Mouse (Mus musculus) large intestine, adult 2 months (tissue): ENCODE measurements around the gene Lypd6b. TPM values are rescaled to one million over a fixed set of nuclear protein-coding genes. Genes with fewer than 3 reads are reported as not detected.

Source experiments
- DNase-seq: peaks from one replicate; pipeline ENCODE4 v3.0.0-alpha.2; 2012; ENCODE audit warnings: low read depth, low spot score
- WGBS: fragments of 180-500 bp; shearing (Covaris S2); methylation state at CpG from one replicate; pipeline ENCODE4 v1.1.7; 2018; 5-methylcytosine and 5-hydroxymethylcytosine counted together
- polyA plus RNA-seq: library from polyadenylated mRNA; depleted of rRNA; stranded (reverse); fragments of >200 nt; gene quantifications from 2 replicates; pipeline ENCODE4 v1.2.3, GENCODE M21; 2012

The Lypd6b gene
- polyA plus RNA-seq, 1 experiment: 0.33 TPM

DNA sequence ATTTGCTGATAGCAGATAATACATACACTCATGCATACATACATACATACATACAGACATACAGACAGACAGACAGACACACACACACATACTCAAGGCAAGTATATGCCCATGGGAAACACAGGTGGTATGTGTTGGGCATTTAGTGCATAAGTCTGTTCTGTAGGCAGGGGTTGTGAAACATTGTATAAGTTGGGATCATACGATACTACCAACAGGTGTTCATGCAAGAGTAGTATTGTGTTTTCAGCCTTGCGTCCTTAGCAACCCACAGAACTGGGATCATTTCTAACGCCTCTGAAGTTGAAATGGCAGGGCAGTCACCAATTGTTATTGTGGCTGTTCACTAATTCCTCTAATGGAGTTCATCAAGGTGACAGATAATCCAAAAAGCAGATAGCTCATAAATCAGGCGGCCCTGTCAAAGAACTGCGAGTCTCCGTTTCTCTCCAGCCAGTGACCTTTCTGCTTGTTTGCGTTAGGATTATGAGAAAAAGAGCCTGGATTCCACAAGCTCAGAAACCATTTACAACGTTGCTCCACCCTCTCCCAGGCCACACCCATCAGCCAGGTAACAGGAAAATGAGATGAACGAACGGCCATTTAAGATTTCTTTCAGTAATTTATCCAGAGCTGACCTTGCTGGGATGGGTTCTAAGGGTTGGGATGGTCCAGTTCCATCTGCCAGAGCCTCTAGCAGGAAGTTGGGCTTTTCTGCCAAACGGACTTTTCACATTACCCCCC lies 72.9 kb downstream of the Lypd6b start:
- DNase-seq: no peak
- 19% methylated on average over 11 of the region's 11 CpGs for WGBS

DNA sequence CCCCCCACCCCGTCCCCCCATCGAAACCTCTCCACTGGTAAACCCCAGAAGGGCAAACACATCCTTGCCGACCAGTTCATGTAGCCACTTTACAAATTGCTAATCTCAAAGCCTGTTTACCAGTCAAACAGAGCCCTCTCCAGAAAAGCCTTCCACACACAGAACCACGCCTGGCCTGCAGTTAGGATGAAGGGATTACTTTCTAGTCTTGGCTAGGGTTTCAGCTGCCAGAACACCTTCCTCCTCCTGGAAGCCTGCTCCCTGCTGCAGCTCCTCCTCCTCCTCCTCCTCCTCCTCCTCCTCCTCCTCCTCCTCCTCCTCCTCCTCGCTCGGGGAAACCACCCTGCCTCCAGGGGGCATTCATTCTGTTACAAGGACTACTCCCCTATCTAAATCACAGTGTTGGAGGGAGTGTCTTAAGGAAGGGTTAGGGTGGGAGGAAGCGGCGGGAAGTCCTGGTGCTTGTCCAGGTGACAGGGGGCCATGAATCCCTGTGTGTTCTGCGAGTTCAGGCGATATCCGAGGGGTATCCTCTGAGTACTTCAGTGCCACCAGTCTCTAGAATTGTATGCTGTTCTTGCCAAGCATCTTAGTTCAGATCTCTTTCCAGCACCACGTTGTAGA lies 73.6 kb downstream of the Lypd6b start:
- no peak for DNase-seq
- 25% methylated on average over 10 of the region's 12 CpGs for WGBS

DNA sequence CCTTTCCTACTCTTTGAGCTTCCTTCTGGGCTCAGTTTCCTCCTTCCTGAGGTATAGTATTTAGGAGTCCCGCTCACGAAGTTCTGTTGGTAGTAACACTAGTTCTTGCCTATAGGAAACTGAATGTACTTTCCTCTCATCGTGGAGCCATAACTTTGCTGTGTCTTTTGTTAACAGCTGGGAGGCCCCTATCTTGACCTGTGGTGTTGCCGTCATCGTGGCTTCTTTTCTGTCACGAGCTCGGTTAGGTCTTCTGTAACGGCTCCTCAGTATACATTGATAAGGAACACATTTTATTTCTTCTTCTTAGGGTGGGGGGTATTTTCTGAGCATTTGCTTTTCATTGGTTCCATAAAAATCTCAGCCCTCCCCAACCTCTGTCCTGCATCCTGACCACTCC lies 74.2 kb downstream of the Lypd6b start:
- WGBS: 55% methylated on average over 8 of the region's 8 CpGs
- DNase-seq: no peak

DNA sequence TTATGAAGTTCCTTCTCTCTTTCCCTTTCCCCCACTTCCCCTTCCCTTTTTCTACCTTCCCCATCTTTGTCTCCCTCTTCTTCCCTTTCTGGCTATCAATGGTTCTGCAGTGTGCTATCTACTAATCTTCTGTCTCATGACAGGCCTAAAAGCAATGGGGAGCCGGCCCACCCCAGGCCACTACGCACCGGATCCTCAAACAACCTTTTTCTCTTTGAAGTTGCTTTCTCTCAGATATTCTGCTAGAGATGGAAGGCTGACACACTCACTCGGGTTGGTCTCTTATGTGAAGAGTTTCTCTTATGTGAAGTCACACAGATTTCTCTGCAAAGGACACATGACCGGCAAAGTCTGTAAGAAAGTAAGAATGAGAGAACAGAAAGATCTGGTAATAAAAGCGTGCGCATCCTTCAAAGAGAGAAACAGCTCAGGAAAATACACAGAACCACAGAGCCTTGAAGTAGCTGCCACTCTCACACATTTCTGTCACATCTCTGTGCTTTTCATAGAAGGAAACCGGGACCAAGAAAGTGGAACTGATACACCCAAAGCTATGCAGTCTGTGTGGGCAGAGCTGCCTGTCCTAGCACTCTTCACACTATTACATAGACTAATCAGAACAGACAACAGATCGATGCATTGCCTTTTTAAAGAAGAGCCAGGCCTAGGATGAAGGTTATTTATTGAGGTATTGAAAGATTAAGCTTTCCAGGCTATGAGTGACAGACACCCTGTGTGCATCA lies 80.8 kb downstream of the Lypd6b start:
- WGBS: 89% methylated on average over 9 of the region's 9 CpGs
- no peak for DNase-seq

DNA sequence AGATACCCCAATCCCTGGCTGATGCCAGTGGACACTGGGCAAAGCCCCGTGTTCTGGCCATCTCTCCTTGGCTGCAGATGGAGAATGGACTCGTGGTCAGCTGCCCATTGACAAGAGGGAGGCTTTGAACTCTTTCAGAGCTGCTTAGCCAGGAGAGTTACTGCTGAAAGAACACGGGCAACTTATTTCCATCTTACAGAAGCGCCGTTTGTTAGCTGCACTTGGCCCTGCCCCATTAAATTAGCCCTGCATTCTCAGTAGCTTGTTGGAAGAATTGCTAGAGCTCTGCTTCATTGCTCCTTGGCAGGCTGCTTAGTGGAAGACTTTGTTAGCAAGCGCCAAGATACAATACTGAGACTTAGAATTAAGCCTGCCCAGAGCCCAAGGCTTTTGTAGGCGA lies 81.6 kb downstream of the Lypd6b start:
- 71% methylated on average over 7 of the region's 7 CpGs for WGBS
- no peak for DNase-seq

DNA sequence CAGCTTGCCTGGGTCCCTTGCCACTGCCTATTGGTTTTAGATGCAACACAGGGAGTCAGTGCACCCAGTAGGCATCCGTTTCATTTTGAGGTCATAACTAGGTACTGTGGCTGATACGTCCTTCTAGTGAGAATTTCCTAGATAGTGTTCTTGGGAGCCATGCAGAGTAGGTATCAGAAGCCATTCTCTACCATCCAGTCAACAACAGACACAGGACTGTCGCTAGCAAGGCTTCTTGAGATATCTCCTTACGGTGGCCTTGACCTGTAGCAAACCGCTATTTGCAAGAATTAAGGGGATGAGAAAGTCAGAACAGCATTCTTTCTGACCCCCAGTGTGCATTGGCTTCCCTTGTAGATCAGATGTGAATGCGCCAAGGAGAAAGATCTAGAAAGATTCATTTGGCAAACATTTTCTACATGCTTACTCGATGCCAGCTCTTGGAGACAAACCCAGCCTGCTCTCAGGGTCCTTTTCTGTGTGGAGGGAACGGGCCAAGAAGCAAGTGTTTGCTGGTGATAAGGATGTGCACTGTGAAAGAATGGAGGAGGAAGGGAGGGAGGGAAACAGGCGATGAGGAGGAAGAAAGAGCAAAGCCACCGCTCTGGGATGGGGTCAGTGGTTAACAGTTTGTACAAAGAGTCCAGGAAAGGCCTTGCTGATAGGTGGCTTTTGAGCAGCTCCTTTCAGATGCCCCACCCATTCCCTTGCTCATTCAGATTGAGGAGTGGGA lies 82.5 kb downstream of the Lypd6b start:
- DNase-seq: no peak
- WGBS: 87% methylated on average over 10 of the region's 10 CpGs

DNA sequence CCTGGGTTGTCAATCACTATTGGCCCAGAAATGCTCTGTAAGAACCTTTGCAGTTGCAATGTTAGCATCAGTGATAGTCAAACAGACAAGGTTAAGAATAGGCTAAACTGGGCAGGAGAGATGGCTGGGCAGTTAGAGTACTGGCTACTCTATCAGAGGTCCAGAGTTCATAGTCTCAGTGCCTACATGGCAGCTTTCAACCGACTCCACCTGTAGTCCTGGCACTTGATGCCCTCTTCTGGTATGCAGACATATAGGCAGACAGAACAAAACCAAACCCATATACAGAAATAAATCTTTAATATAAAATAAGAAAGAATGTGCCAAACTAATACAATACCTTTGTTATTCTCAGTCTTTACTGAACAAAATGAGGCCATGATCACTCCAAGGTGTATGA lies 83.5 kb downstream of the Lypd6b start:
- 44% methylated on average over 1 of the region's 1 CpGs for WGBS
- no peak for DNase-seq

DNA sequence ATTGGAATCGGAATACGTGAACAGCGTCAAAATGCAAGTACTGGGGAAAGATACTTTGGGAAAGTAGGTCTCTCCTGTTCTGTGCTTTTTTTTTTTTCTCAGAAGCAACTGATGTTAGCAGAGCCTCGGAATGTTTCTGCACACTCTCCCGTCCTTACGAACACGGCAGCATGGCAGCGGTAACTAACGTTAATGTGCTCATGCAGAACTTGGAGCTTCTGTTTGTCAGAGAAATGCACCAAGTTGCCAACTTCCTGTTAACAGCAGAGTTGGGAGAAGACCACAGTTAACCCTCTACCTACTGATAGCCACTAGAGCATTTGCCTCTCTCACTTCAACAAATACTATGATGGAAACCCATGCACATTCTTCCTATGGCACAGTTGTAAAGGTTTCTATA lies 93.0 kb downstream of the Lypd6b start:
- 62% methylated on average over 9 of the region's 9 CpGs for WGBS
- no peak for DNase-seq

DNA sequence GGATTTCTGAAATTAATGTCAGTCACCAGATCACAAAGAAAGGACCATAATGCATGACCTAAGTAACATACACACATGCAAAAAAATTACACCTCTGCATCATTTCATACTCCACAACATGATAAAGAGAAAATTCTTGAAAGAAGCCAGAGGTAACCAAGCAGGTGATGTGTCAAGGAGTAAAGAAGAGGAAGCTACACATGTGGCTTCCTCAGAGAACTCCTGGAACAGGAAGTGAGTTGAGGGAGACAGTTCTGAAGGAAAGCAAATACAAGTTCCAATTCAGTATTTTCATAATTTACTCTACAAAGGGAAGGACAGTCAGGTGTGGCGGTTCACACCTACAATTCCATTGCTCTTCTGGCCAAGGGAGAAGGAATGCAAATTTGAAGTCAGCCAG lies 93.5 kb downstream of the Lypd6b start:
- 61% methylated on average over 1 of the region's 1 CpGs for WGBS
- DNase-seq: no peak

DNA sequence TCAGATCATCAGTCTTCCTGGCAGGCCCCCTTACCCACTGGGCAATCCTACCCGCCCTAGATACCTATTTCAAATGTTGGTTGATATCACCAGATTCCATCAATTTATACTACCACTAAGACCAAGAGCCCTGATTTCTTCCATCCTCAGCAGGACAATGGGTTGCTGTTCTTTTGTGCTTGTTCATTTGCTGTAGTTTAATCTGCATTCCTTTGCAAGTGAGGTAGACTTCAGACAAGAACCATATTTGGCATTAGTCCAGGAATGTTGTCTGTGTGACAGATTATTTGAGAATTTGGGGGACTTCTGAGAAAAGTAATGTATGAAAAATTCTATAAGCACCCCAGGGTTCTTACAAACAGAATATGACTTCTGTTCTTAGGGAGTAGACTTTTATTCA lies 95.0 kb downstream of the Lypd6b start:
- DNase-seq: no peak
- WGBS: 89% methylated on average over 1 of the region's 1 CpGs

DNA sequence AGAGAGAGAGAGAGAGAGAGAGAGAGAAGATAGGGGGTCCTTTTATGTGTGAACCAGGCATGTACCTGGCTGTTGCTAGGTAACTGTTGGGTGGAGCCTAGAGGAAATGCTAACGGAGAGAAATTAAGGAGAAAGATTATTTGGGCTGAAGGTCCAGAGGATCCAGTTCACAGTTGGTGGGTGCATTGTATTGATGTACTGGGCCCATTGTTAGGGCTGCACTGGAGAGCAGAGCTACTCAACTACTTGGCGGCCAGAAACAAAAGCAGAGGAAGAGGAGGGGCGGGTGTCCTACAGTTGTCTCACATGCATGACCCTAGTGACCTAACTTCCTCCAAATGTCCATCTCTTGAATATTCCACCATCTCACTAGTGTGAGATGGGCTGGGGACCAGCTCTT lies 96.5 kb downstream of the Lypd6b start:
- 65% methylated on average over 3 of the region's 3 CpGs for WGBS
- DNase-seq: no peak

DNA sequence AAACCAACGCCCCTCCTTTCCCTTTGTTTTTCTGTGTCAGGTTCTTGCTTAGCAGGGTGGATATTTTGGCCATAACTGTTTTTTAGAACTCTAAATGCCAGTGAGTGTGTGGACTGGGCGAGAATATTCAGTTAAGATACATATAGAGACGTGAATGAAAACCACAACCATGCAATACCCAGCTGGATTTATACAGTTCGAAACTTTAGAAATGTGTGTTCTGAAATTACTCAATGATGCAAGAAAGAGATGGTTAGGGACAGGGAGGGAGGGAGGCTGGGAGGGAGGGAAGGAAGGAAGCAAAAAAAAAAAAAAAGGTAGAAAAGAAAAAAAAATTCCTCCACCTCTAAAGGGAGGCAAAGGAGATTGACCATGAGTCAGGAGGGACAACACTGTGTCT lies 98.7 kb downstream of the Lypd6b start:
- no peak for DNase-seq
- 71% methylated on average over 4 of the region's 4 CpGs for WGBS

DNA sequence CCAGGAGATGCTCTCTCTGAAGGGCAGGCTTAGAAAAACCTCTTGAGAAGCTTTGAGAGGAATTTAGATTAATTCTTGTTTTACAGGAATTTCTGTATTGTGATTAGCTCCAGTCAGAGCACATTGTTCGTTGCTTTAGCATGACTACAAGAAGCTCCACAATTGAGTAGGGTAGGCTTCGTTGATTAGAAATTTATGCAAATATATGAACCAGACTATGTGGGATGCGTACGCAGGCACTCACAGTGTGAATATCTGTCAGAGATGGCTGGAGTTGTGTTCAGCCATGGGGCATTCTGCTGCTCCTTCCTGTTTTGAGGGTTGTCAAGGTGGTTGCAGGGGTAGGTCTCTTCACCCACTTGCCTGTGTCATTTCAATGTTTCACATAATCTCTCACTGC lies 100.9 kb downstream of the Lypd6b start:
- no peak for DNase-seq
- 84% methylated on average over 4 of the region's 4 CpGs for WGBS

DNA sequence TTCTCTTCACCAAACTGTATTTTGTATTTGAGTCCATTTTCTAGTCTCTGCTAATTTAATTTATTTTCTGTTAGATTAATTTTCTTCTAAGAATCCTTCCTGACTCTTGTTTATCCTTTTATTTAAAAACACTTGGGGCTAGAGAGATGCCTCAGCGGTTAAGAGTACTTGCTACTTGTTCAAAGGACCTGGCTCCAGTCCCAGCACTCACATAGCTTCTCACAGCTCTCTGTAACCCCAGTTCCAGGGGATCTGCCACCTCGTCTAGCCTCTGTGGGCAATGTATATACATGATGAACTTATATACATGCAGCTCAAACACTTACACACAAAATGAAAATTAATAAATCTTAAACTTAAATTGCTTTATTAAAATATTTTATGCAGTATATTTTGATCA lies 103.2 kb downstream of the Lypd6b start:
- no peak for DNase-seq
- 57% methylated on average over 2 of the region's 2 CpGs for WGBS

DNA sequence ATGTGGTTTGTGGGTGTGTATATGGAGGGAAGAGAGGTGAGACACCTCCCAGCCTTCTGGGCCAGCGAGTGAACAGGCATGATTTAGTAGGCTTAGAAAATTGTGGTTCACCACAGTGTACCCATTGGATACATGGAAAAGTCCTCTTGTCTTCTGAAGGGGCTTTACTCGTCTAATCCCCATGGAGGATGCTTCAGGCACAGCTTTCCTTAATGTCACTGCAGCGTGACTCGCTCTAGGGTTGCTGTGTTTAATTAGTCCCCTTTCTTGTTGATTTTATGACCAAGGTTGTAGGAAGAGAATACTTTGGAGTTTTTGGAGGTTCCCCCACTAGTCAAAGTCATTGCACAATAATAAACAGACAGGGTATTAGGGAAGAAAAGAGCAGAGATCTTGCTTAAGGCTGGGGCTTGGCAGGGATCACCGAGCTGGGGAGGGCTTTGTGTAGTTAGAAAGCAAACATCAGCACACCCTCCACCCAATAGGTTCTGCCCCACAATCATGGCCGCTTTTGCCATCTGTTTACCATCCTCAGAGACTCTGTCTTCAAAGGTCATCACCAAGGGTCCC lies 122.4 kb downstream of the Lypd6b start:
- WGBS: 71% methylated on average over 6 of the region's 6 CpGs

DNA sequence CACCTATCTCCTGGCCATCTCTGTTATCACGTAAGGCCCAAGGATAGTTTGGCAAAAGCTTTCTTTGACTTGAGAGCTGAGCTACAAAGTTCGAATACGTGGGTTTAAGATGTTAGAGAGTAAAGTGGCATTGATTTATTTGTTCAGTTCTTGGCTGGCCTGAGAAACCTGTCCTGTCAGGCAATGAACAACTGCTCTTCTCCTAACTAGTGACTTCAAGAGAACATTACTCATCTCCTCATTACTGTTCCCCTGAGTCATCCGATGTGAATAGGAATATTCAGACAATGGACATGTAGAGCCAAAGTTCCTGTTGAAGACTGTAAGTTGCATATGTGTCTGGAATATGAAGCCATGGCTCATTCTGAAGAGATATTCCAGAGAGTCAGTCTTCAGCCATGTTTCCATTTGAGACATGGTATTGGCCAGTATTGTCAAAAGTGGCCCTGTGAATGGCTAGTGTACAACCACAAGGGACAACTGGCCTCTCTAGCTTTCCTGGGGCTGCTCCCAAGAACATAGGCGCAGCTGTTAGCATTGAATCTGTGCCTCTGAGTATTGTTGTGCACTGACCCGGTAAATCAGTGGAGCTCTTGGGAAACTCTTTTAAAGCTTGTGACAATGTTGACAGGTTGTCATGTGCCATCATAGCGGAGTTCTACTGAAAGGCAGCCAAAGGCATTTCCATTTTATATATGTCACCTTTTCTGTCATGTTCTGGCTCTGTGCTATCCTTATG lies 124.0 kb downstream of the Lypd6b start:
- WGBS: 76% methylated on average over 7 of the region's 7 CpGs
- DNase-seq: no peak

More for the DNA sequence above, 122.4 kb downstream of the Lypd6b start:
- DNase-seq: no peak

DNA sequence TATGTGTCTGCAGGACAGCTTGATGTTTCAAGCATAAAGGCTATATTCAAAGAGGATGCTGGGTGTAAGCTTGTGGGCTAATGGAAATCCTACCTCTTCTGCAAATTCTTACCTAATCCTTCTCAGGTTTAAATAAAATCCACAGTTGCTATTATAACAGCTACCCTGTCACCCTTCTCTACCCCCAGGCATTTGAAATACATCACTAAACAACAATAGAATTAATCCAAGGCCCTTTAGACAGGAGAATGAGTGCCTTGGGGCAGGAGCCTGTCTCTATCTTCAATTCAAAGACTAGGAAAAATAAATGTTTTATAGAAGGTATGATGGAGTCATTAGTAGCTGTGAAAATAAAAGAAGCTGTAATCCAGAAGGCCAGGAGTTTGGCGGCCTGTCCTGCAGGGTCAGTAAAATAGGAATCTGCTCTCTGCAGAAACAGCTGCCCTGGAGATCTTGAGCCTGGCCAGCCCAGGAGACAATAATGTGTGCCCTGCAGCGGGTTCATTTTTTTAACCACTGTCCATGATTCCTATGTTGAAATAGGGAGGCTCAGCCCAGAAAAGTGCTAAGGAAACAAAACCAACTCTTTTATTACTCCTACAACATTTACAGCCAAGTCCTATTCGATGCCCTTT lies 124.9 kb downstream of the Lypd6b start:
- WGBS: 29% methylated on average over 3 of the region's 3 CpGs
- DNase-seq: no peak

DNA sequence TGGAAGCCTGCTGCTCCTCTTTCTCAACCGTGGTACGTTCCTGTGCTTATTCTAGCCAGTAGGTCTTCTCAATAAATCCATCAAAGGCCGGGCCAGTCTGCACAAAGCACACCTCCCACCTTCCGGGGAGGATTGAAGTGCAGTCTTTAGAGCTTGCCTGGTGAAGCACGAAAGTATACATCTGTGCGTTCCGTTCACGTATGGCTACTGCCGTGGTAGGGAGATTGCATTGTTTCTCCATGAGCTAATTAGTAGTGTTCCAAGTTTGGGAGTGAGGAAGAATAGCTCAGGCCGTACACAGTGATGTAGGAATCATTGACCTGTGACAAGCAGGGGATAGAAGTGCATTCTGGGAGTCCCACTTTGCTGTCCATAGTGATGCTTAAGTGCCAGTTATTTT lies 130.0 kb downstream of the Lypd6b start:
- DNase-seq: no peak
- WGBS: 55% methylated on average over 10 of the region's 10 CpGs

DNA sequence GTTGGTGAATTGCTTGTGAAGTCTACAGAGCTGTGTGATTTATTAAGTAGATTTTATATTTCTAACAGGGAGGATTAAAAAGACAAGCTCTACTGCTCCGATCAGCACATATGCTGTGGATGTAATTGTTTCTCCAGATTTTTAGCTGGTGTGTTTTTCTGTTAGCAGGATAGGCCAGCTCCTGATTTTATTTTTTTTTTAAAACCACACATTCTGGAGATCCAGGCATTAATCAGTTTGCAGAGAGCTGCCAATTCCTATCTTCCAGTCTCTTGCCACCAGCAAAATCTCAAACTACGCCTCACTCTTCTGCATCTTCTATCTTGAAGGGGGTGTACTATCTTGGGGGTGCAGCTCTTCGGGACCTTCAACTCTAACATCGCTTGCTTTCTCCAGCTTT lies 130.6 kb downstream of the Lypd6b start:
- no peak for DNase-seq
- WGBS: 80% methylated on average over 4 of the region's 4 CpGs
